Comparison of ENCODE assay signal across 9 mouse cellular contexts in genomic region chr11:65786160-65786559, GRCm38 (mm10). TPM values are rescaled to one million over a fixed set of nuclear protein-coding genes. Genes with fewer than 3 reads are reported as not detected.
DNase-seq lines count a peak whose midpoint lies in the region; ATAC-seq and TF ChIP-seq lines count a peak whose summit lies in the region.
"Had no signal": no experiment of that assay in that cellular context is flagged by ENCODE, and none has a peak within 500 bp of the region (broad histone marks: within the 10 kb centered on the region; RNA-seq: fewer than 3 reads in every experiment).

No protein-coding gene starts in this region.

- no peaks in the 10 kb centered on the region for H3K36me3 ChIP-seq in forebrain, embryonic 11.5 days (ENCODE audit: control insufficient read depth, insufficient read depth, low read length)
- H3K36me3 ChIP-seq in limb, embryonic 14.5 days (ENCODE audit: control insufficient read depth, insufficient read depth, low read length) = no peaks in the 10 kb centered on the region
- H3K36me3 ChIP-seq in neural tube, embryonic 13.5 days = no peaks in the 10 kb centered on the region

- no peak for DNase-seq in layer of hippocampus, adult 2 months (ENCODE audit: low spot score in 2 of 2)
- DNase-seq in layer of hippocampus, postnatal 14 days (ENCODE audit: low spot score in 2 of 2) = no peak
- DNase-seq in forebrain, embryonic 11.5 days (ENCODE audit: low spot score) = no peak
- DNase-seq in limb, embryonic 14.5 days (ENCODE audit: low spot score) = no peak
- DNase-seq in frontal cortex, postnatal 25 days (ENCODE audit: low spot score in 2 of 2) = no peak
- DNase-seq in Muller cell, postnatal 12 days (ENCODE audit: inconsistent ontology term) = no peak
- DNase-seq in adrenal gland, adult 2 months = no peak

- ATAC-seq in forebrain, embryonic 11.5 days (replicated peaks; ENCODE audit: low FRiP score) = no peak
- no peak for ATAC-seq in limb, embryonic 14.5 days (ENCODE audit: low FRiP score, low read depth)
- no peak for ATAC-seq in neural tube, embryonic 13.5 days (ENCODE audit: low read depth)
- ATAC-seq: Patski had no signal

- TF ChIP-seq POLR2A in limb, embryonic 14.5 days (IDR thresholded peaks at IDR 0.05; ENCODE audit: borderline replicate concordance, extremely low read depth, insufficient read depth, insufficient read length) = no peak

- no peak overlapping the region for H3K9ac ChIP-seq in forebrain, embryonic 11.5 days (ENCODE audit: low read length)
- no peak overlapping the region for H3K9ac ChIP-seq in limb, embryonic 14.5 days (ENCODE audit: low read depth, low read length, severe bottlenecking)
- H3K9ac ChIP-seq in neural tube, embryonic 13.5 days = peak overlapping the region; percentile 99; the same call in 1 of the 2 replicates

- peak overlapping the region; percentile 84; the same call in 1 of the 2 replicates for H3K4me3 ChIP-seq in layer of hippocampus, adult 2 months
- H3K4me3 ChIP-seq in forebrain, embryonic 11.5 days (ENCODE audit: low read depth, low read length) = no peak overlapping the region
- no peak overlapping the region for H3K4me3 ChIP-seq in limb, embryonic 14.5 days (replicated peaks; ENCODE audit: low read length)
- 0 out of 2 replicates have a peak overlapping the region, but pooled peaks have one; percentile 99 for H3K4me3 ChIP-seq in neural tube, embryonic 13.5 days

- H3K27me3 ChIP-seq in forebrain, embryonic 11.5 days (ENCODE audit: control insufficient read depth, insufficient read depth, low read length) = no peaks in the 10 kb centered on the region
- H3K27me3 ChIP-seq in limb, embryonic 14.5 days (ENCODE audit: control insufficient read depth, insufficient read depth, low read length) = no peaks in the 10 kb centered on the region
- H3K27me3 ChIP-seq in neural tube, embryonic 13.5 days = no peaks in the 10 kb centered on the region
- H3K27me3 ChIP-seq: Patski had no signal

- no peaks in the 10 kb centered on the region for H3K9me3 ChIP-seq in forebrain, embryonic 11.5 days (ENCODE audit: control insufficient read depth, low read length)
- H3K9me3 ChIP-seq in limb, embryonic 14.5 days (ENCODE audit: control insufficient read depth, low read length) = no peaks in the 10 kb centered on the region
- H3K9me3 ChIP-seq in neural tube, embryonic 13.5 days = no peaks in the 10 kb centered on the region

- no peak overlapping the region for H3K27ac ChIP-seq in layer of hippocampus, adult 2 months
- H3K27ac ChIP-seq in forebrain, embryonic 11.5 days (ENCODE audit: low read depth, low read length) = no peak overlapping the region
- H3K27ac ChIP-seq in limb, embryonic 14.5 days (replicated peaks; ENCODE audit: low read depth, low read length) = no peak overlapping the region
- no peak overlapping the region for H3K27ac ChIP-seq in neural tube, embryonic 13.5 days (replicated peaks)

- WGBS in forebrain, embryonic 11.5 days = 90% methylated on average over 2 of the region's 2 CpGs
- 83% methylated on average over 2 of the region's 2 CpGs for WGBS in limb, embryonic 14.5 days
- WGBS in neural tube, embryonic 13.5 days = 91% methylated on average over 2 of the region's 2 CpGs

- H3K4me1 ChIP-seq in forebrain, embryonic 11.5 days (replicated peaks; ENCODE audit: control insufficient read depth, insufficient read depth, low read length) = 0 out of 2 replicates have a peak, but pooled peaks cover 2% of the 10 kb centered on the region
- peaks cover 12% of the 10 kb centered on the region; the same call in 1 of the 2 replicates for H3K4me1 ChIP-seq in limb, embryonic 14.5 days (ENCODE audit: control insufficient read depth, insufficient read depth, low read length)
- peaks cover 20% of the 10 kb centered on the region for H3K4me1 ChIP-seq in neural tube, embryonic 13.5 days (replicated peaks)

- peak overlapping the region; percentile 26; the same call in 1 of the 2 replicates for H3K4me2 ChIP-seq in forebrain, embryonic 11.5 days (ENCODE audit: low read depth, low read length, severe bottlenecking)
- peak overlapping the region; percentile 58; the same call in 1 of the 2 replicates for H3K4me2 ChIP-seq in limb, embryonic 14.5 days (replicated peaks; ENCODE audit: low read depth, low read length, severe bottlenecking)
- H3K4me2 ChIP-seq in neural tube, embryonic 13.5 days = peak overlapping the region; percentile 76

- no peak for TF ChIP-seq CTCF in layer of hippocampus, adult 2 months (conservative IDR thresholded peaks at IDR 0.05)

RNA-seq across cellular contexts. Expression of gene Map2k4, which starts 1.9 kb away (rescaled TPM):
- total RNA-seq in layer of hippocampus, adult 2 months (2021) = 100 to 1,000 TPM; 195 to 202 TPM
- total RNA-seq in layer of hippocampus, postnatal 14 days (2021) = 100 to 1,000 TPM; 223 to 224 TPM
- polyA plus RNA-seq in forebrain, embryonic 11.5 days (2014; fragmentation: Nextera tagmentation; extraction: Ambion mirVana) = 73.7 and 75.0 TPM in 2 replicates
- polyA plus RNA-seq in limb, embryonic 14.5 days (2012; rRNA removed) = 39.0 and 40.2 TPM in 2 replicates
- polyA plus RNA-seq in limb, embryonic 14.5 days (2014; fragmentation: Nextera tagmentation; extraction: Ambion mirVana) = 68.8 and 69.6 TPM in 2 replicates
- polyA plus RNA-seq in neural tube, embryonic 13.5 days (2015; fragmentation: Nextera tagmentation; extraction: Ambion mirVana) = 80.9 and 93.9 TPM in 2 replicates
- 10 to 100 TPM; 39.3 to 58.4 TPM for total RNA-seq in adrenal gland, adult 2 months (2021)
- 6.1 and 8.0 TPM in 2 replicates for polyA plus RNA-seq in adrenal gland, adult 2 months (2012; rRNA removed)

RNA-seq across cellular contexts. Expression of gene Zkscan6, which starts 20.8 kb away (rescaled TPM):
- 10 to 100 TPM; 14.5 to 17.4 TPM for total RNA-seq in layer of hippocampus, adult 2 months (2021)
- total RNA-seq in layer of hippocampus, postnatal 14 days (2021) = 10 to 100 TPM; 14.4 to 14.8 TPM
- polyA plus RNA-seq in forebrain, embryonic 11.5 days (2014; fragmentation: Nextera tagmentation; extraction: Ambion mirVana) = 13.3 and 15.0 TPM in 2 replicates
- polyA plus RNA-seq in limb, embryonic 14.5 days (2012; rRNA removed) = 6.7 and 7.7 TPM in 2 replicates
- 14.5 and 14.9 TPM in 2 replicates for polyA plus RNA-seq in limb, embryonic 14.5 days (2014; fragmentation: Nextera tagmentation; extraction: Ambion mirVana)
- 19.6 and 20.3 TPM in 2 replicates for polyA plus RNA-seq in neural tube, embryonic 13.5 days (2015; fragmentation: Nextera tagmentation; extraction: Ambion mirVana)
- total RNA-seq in adrenal gland, adult 2 months (2021) = 10 to 100 TPM; 11.2 to 13.1 TPM
- polyA plus RNA-seq in adrenal gland, adult 2 months (2012; rRNA removed) = 2.5 and 2.9 TPM in 2 replicates

Comparison
In these comparisons a context has a peak if more than half of its experiments do, and no peak if none do; other contexts are left out.
1. H3K4me3 ChIP-seq: peak in layer of hippocampus, adult 2 months (single experiment) and neural tube, embryonic 13.5 days (single experiment); none in forebrain, embryonic 11.5 days (single experiment) and limb, embryonic 14.5 days (single experiment).
2. H3K4me2 ChIP-seq: peak in every context shown above with its lines; median percentile 76 in neural tube, embryonic 13.5 days; 58 in limb, embryonic 14.5 days; 26 in forebrain, embryonic 11.5 days.